Mouse (Mus musculus) MEL (cell line): ENCODE data around the gene Cd44. TPM values are rescaled to one million over a fixed set of nuclear protein-coding genes. Genes with fewer than 3 reads are reported as not detected.

Source experiments
- DNase-seq: peaks from one replicate; pipeline ENCODE4 v3.0.0; 2011; ENCODE audit warnings: low read depth, low spot score
- H3K27ac ChIP-seq: 2 replicates; pipeline ENCODE4 v1.5.1; 2012; ENCODE audit warnings: low read depth, mild to moderate bottlenecking, control low read depth, low read length, moderate library complexity; ENCODE audit not compliant: control insufficient read depth
- H3K27me3 ChIP-seq, 2 experiments: fragments of 150-350 bp in 1 of 2; sonication (generic) in 1 of 2; 2 replicates each; pipeline ENCODE4 v1.6.1; 2012; ENCODE audit warnings: low read length in 2 of 2, mild to moderate bottlenecking in 2 of 2, improper control_type of control experiment in 1 of 2, moderate library complexity in 1 of 2; ENCODE audit not compliant: insufficient read depth in 2 of 2, control insufficient read depth in 1 of 2
- H3K36me3 ChIP-seq, 2 experiments: 2 replicates each; pipeline ENCODE4 v1.6.1; 2012 to 2014; ENCODE audit warnings: low read length in 2 of 2, improper control_type of control experiment in 1 of 2, inconsistent platforms in 1 of 2, mild to moderate bottlenecking in 1 of 2; ENCODE audit not compliant: insufficient read depth in 2 of 2, control insufficient read depth in 1 of 2
- H3K4me1 ChIP-seq, 2 experiments: fragments of 150-350 bp in 1 of 2; sonication (generic) in 1 of 2; 2 replicates each; pipeline ENCODE4 v1.6.1; 2012; ENCODE audit warnings: low read length in 2 of 2, improper control_type of control experiment in 1 of 2, mild to moderate bottlenecking in 1 of 2; ENCODE audit not compliant: insufficient read depth in 2 of 2, control insufficient read depth in 1 of 2
- H3K4me3 ChIP-seq, 2 experiments: fragments of 150-350 bp in 1 of 2; sonication (generic) in 1 of 2; 2 replicates each; pipeline ENCODE4 v1.5.1; 2012; ENCODE audit warnings: low read depth in 2 of 2, low read length in 2 of 2, mild to moderate bottlenecking in 2 of 2, moderate library complexity in 2 of 2, control low read depth in 1 of 2, improper control_type of control experiment in 1 of 2; ENCODE audit not compliant: control insufficient read depth in 1 of 2, insufficient read depth in 1 of 2
- H3K79me2 ChIP-seq: 2 replicates; pipeline ENCODE4 v1.6.1; 2012; ENCODE audit warnings: mild to moderate bottlenecking, low read length, moderate library complexity; ENCODE audit not compliant: control insufficient read depth, poor library complexity, insufficient read depth
- H3K9ac ChIP-seq: 2 replicates; pipeline ENCODE4 v1.6.1; 2012; ENCODE audit warnings: low read depth, mild to moderate bottlenecking, control low read depth, low read length, moderate library complexity; ENCODE audit not compliant: control insufficient read depth, poor library complexity, severe bottlenecking
- H3K9me3 ChIP-seq: fragments of 150-350 bp; sonication (generic); replicated peaks from 2 replicates; pipeline ENCODE4 v1.6.1; 2012; ENCODE audit warnings: mild to moderate bottlenecking, low read length, improper control_type of control experiment, moderate library complexity; ENCODE audit not compliant: insufficient read depth
- BHLHE40 ChIP-seq: IDR thresholded peaks from 2 replicates; pipeline ENCODE4 v1.6.1; 2012; ENCODE audit warnings: low read depth, mild to moderate bottlenecking, inconsistent platforms, low read length, improper control_type of control experiment, borderline replicate concordance
- CHD1 ChIP-seq: IDR thresholded peaks from 2 replicates; pipeline ENCODE4 v1.6.1; 2012; ENCODE audit warnings: low read depth, mild to moderate bottlenecking, inconsistent platforms, low read length, improper control_type of control experiment
- CHD2 ChIP-seq: IDR thresholded peaks from 2 replicates; pipeline ENCODE4 v1.6.1; 2011; ENCODE audit warnings: low read length, improper control_type of control experiment
- CTCF ChIP-seq, 3 experiments: IDR thresholded peaks in 2 of 3; conservative IDR thresholded peaks in 1 of 3; 2 replicates each; pipeline ENCODE4 v1.5.1; 2011 to 2012; ENCODE audit warnings: low read length in 3 of 3, low read depth in 2 of 3, mild to moderate bottlenecking in 2 of 3, improper control_type of control experiment in 1 of 3, inconsistent platforms in 1 of 3, mixed read lengths in 1 of 3, moderate library complexity in 1 of 3; ENCODE audit not compliant: control insufficient read depth in 1 of 3, insufficient read depth in 1 of 3, poor library complexity in 1 of 3, severe bottlenecking in 1 of 3
- ELF1 ChIP-seq: IDR thresholded peaks from 2 replicates; pipeline ENCODE4 v1.6.1; 2014; ENCODE audit warnings: low read depth, mild to moderate bottlenecking, inconsistent platforms, low read length, improper control_type of control experiment, moderate library complexity
- EP300 ChIP-seq, 2 experiments: IDR thresholded peaks; 2 replicates each; pipeline ENCODE4 v1.6.1; 2011; ENCODE audit warnings: improper control_type of control experiment in 2 of 2, low read length in 2 of 2, low read depth in 1 of 2, mild to moderate bottlenecking in 1 of 2
- ETS1 ChIP-seq: IDR thresholded peaks from 2 replicates; pipeline ENCODE4 v1.6.1; 2012; ENCODE audit warnings: low read depth, mild to moderate bottlenecking, inconsistent platforms, low read length, improper control_type of control experiment, moderate library complexity
- GATA1 ChIP-seq: IDR thresholded peaks from 2 replicates; pipeline ENCODE4 v1.6.1; 2011; ENCODE audit warnings: low read depth, low read length, improper control_type of control experiment
- HCFC1 ChIP-seq: IDR thresholded peaks from 2 replicates; pipeline ENCODE4 v1.6.1; 2012; ENCODE audit warnings: low read depth, mild to moderate bottlenecking, inconsistent platforms, low read length, improper control_type of control experiment, moderate library complexity
- JUND ChIP-seq: IDR thresholded peaks from 2 replicates; pipeline ENCODE4 v1.6.1; 2011; ENCODE audit warnings: low read depth, mild to moderate bottlenecking, improper control_type of control experiment, low read length
- MAX ChIP-seq: IDR thresholded peaks from 2 replicates; pipeline ENCODE4 v1.6.1; 2011; ENCODE audit warnings: low read length, improper control_type of control experiment
- MXI1 ChIP-seq: IDR thresholded peaks from 2 replicates; pipeline ENCODE4 v1.6.1; 2011; ENCODE audit warnings: mild to moderate bottlenecking, low read depth, low read length, improper control_type of control experiment
- MYB ChIP-seq: IDR thresholded peaks from 2 replicates; pipeline ENCODE4 v1.6.1; 2011; ENCODE audit warnings: mild to moderate bottlenecking, low read depth, low read length, improper control_type of control experiment
- MYC ChIP-seq: IDR thresholded peaks from 2 replicates; pipeline ENCODE4 v1.6.1; 2011; ENCODE audit warnings: low read depth, mild to moderate bottlenecking, low read length, improper control_type of control experiment, moderate library complexity
- NRF1 ChIP-seq: IDR thresholded peaks from 2 replicates; pipeline ENCODE4 v1.6.1; 2014; ENCODE audit warnings: low read depth, mild to moderate bottlenecking, inconsistent platforms, low read length, improper control_type of control experiment, moderate library complexity; ENCODE audit not compliant: poor library complexity, insufficient read depth, severe bottlenecking
- POLR2A ChIP-seq, 2 experiments: IDR thresholded peaks; 2 replicates each; pipeline ENCODE4 v1.6.1; 2011 to 2012; ENCODE audit warnings: low read length in 2 of 2, mild to moderate bottlenecking in 2 of 2, control low read depth in 1 of 2, improper control_type of control experiment in 1 of 2, low read depth in 1 of 2, moderate library complexity in 1 of 2; ENCODE audit not compliant: control insufficient read depth in 1 of 2, insufficient read depth in 1 of 2, poor library complexity in 1 of 2
- POLR2AphosphoS2 ChIP-seq: IDR thresholded peaks from 2 replicates; pipeline ENCODE4 v1.6.1; 2011; ENCODE audit warnings: low read length, improper control_type of control experiment
- POLR2AphosphoS5 ChIP-seq: IDR thresholded peaks from 2 replicates; pipeline ENCODE4 v1.6.1; 2012; ENCODE audit warnings: low read depth, borderline replicate concordance, mild to moderate bottlenecking, inconsistent platforms, low read length, moderate library complexity, mixed read lengths
- RAD21 ChIP-seq: IDR thresholded peaks from 2 replicates; pipeline ENCODE4 v1.6.1; 2011; ENCODE audit warnings: mild to moderate bottlenecking, low read depth, low read length, improper control_type of control experiment
- RCOR1 ChIP-seq: IDR thresholded peaks from 2 replicates; pipeline ENCODE4 v1.6.1; 2012; ENCODE audit warnings: low read depth, mild to moderate bottlenecking, inconsistent platforms, low read length, improper control_type of control experiment
- SIN3A ChIP-seq: IDR thresholded peaks from 2 replicates; pipeline ENCODE4 v1.6.1; 2012; ENCODE audit warnings: low read length, improper control_type of control experiment, inconsistent platforms
- SMC3 ChIP-seq: IDR thresholded peaks from 2 replicates; pipeline ENCODE4 v1.6.1; 2011; ENCODE audit warnings: low read depth, low read length, improper control_type of control experiment
- TAL1 ChIP-seq: IDR thresholded peaks from 2 replicates; pipeline ENCODE4 v1.6.1; 2012; ENCODE audit warnings: mild to moderate bottlenecking, inconsistent platforms, low read length, moderate library complexity, mixed read lengths
- TBP ChIP-seq: IDR thresholded peaks from 2 replicates; pipeline ENCODE4 v1.8.0; 2011; ENCODE audit warnings: low read depth, low read length, improper control_type of control experiment
- TCF12 ChIP-seq: IDR thresholded peaks from 2 replicates; pipeline ENCODE4 v1.6.1; 2014; ENCODE audit warnings: low read depth, mild to moderate bottlenecking, inconsistent platforms, low read length, improper control_type of control experiment, moderate library complexity
- ZC3H11A ChIP-seq: IDR thresholded peaks from 2 replicates; pipeline ENCODE4 v1.6.1; 2012; ENCODE audit warnings: low read depth, mild to moderate bottlenecking, inconsistent platforms, low read length, improper control_type of control experiment
- ZNF384 ChIP-seq: IDR thresholded peaks from 2 replicates; pipeline ENCODE4 v1.6.1; 2012; ENCODE audit warnings: low read depth, mild to moderate bottlenecking, inconsistent platforms, low read length, improper control_type of control experiment
- polyA plus RNA-seq, 2 experiments: library from polyadenylated mRNA; stranded (reverse) in 1 of 2; unstranded in 1 of 2; fragments of >175 nt in 1 of 2; fragments of >200 nt in 1 of 2; gene quantifications; 2 replicates each; pipeline versions ENCODE4 v1.2.1 to v1.2.4; 2012; ENCODE audit warnings: low replicate concordance in 2 of 2, low read depth in 1 of 2; ENCODE audit not compliant: insufficient read length in 2 of 2, insufficient read depth in 1 of 2, missing spikeins in 1 of 2
- total RNA-seq: library from RNA; depleted of rRNA; stranded (reverse); fragments of 300-350 nt; gene quantifications from 2 replicates; pipeline ENCODE4 v1.2.3, GENCODE M21; 2012

Gene Cd44
- total and polyA plus RNA-seq, 3 experiments = 43.8 to 226 (median 53.9) TPM

- H3K79me2 ChIP-seq = no peaks in the 10 kb centered on the region; the same call in 1 of the 2 replicates
- H3K4me3 ChIP-seq = no peak overlapping the region
- no peak overlapping the region for H3K27ac ChIP-seq
- H3K27me3 ChIP-seq = no peaks in the 10 kb centered on the region
- no peak overlapping the region for H3K9ac ChIP-seq
- no peaks in the 10 kb centered on the region for H3K9me3 ChIP-seq
- H3K4me1 ChIP-seq = peaks cover 3 to 7% of the 10 kb centered on the region in 2 experiments; a peak in 3 of 4 replicates
- no peak for DNase-seq
- TF ChIP-seq NRF1 (no peak), ZC3H11A (no peak), POLR2A (IDR thresholded peaks at IDR 0.05; ENCODE audit: control insufficient read depth in 1 of 2, insufficient read depth in 1 of 2, low read depth in 1 of 2, low read length in 2 of 2, poor library complexity in 1 of 2) (no peak), MYB (no peak), ETS1 (no peak), POLR2AphosphoS5 (no peak)
- TF ChIP-seq, all 39 proteins: peak for 0
- peaks cover 5 to 13% of the 10 kb centered on the region in 2 experiments for H3K36me3 ChIP-seq
Measured at GRCm38 (mm10) chr2:102820225-102820711, 81.2 kb downstream of the Cd44 start.

GRCm38 (mm10) chr2:102815289-102815809 lies 86.1 kb downstream of the Cd44 start:
- Histone ChIP-seq H3K9ac (no peak overlapping the region), H3K4me3 (no peak overlapping the region), H3K36me3 (peaks cover 12 to 14% of the 10 kb centered on the region in 2 experiments), H3K27me3 (no peaks in the 10 kb centered on the region), H3K27ac (peak overlapping the region; percentile 41), H3K4me1 (peaks cover 3 to 10% of the 10 kb centered on the region in 2 experiments; a peak in 3 of 4 replicates), H3K9me3 (no peaks in the 10 kb centered on the region), H3K79me2 (no peaks in the 10 kb centered on the region)
- peak; percentile 95 for DNase-seq
- TF ChIP-seq BHLHE40 (peak; percentile 25; the same call in 1 of the 2 replicates), EP300 (IDR thresholded peaks at IDR 0.05; ENCODE audit: low read depth in 1 of 2, low read length in 2 of 2) (peak; percentile 83 to 95), GATA1 (peak; percentile 85), ELF1 (no peak), RCOR1 (peak; percentile 98), SMC3 (peak; percentile 27), HCFC1 (peak; percentile 32; the same call in 1 of the 2 replicates), RAD21 (no peak; the same call in 1 of the 2 replicates), MYC (peak; percentile 81), SIN3A (peak; percentile 72), ZNF384 (no peak), POLR2AphosphoS5 (no peak), CHD1 (no peak), TBP (peak; percentile 67), TAL1 (peak; percentile 95), TCF12 (peak; percentile 78), JUND (0 out of 2 replicates have a peak, but pooled peaks have one; percentile 23), CHD2 (no peak), MAX (peak; percentile 62; the same call in 1 of the 2 replicates), CTCF (IDR thresholded peaks at IDR 0.05 in 2 of 3, conservative IDR thresholded peaks at IDR 0.05 in 1 of 3; ENCODE audit: control insufficient read depth in 1 of 3, insufficient read depth in 1 of 3, low read depth in 2 of 3, low read length in 3 of 3, poor library complexity in 1 of 3, severe bottlenecking in 1 of 3) (no peak), ZC3H11A (no peak), POLR2AphosphoS2 (no peak), ETS1 (peak; percentile 85), MXI1 (peak; percentile 79)
